Mouse (Mus musculus): Measurements from ENCODE around the gene Lingo3.
"Not testable (repeated sequence)": the region's sequence is repeated elsewhere in the genome, so short reads cannot be mapped to it uniquely, and the experiment has no call there.

- TF ChIP-seq CTCF, POLR2A (IDR thresholded peaks at IDR 0.05; ENCODE audit: extremely low read depth, insufficient read depth, low read length): not testable (repeated sequence)
Measured at GRCm38 (mm10) chr10:80828587-80828986, 15.3 kb downstream of the Lingo3 start.

All from cortical plate, adult 2 months (tissue).